Mouse (Mus musculus) heart, postnatal 10 days (tissue): ENCODE results near the gene Srsf10. TPM values are rescaled to one million over a fixed set of nuclear protein-coding genes. Genes with fewer than 3 reads are reported as not detected.
A peak's percentile ranks its signal among the peaks of the same experiment; 100 is the strongest.

Source experiments
- DNase-seq, 2 experiments: peaks; one replicate each; pipeline ENCODE4 v3.0.0; 2021
- intact Hi-C: fragments of 180-260 bp; cut with DNase I; formaldehyde crosslinking; loops from one replicate; pipeline ENCODE4 v1.15.1; 2025
- total RNA-seq, 2 experiments: library from RNA; stranded (reverse); gene quantifications; 2 replicates each; pipeline ENCODE4 v1.2.3; 2021

The Srsf10 gene
- total RNA-seq, 2 experiments from 2014 or later = 61.2 to 64.1 TPM

DNA sequence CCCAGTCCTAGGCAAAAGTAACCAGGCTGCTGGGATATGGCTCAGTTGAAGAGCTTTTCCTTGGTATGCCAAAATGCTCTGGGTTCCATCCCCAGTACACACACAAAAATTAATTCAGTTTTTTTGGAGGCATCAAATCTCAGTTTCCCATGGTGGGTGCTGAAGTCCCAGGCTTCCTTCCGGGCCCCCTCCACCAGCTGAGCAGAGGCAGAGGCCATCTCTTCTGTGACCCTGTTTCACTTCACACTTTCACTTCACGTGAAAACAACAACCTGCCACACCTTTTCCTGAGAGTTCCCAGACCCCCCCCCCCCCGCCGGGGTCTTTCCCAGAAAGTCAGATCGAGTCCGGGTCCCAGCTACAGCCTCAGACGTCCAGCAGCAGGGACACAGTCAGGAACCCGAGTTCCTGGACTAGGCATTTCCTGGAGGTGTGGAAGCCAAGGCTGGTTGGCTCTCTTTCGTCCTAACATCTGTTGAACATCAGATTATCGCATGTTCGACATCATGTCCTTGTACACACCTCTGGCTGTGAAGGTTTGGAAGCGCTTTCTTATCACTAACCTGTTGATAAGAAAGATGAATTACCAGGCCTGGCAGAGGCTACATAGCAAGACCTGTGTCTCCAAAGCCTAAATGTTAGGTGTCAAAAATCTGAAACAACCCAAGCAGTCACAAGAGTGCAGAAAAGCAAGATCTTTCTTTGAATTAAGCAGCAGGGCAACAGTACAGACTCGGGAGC lies 53.9 kb downstream of the Srsf10 start:
- DNase-seq = no peak
- intact Hi-C loops = no loop called here

DNA sequence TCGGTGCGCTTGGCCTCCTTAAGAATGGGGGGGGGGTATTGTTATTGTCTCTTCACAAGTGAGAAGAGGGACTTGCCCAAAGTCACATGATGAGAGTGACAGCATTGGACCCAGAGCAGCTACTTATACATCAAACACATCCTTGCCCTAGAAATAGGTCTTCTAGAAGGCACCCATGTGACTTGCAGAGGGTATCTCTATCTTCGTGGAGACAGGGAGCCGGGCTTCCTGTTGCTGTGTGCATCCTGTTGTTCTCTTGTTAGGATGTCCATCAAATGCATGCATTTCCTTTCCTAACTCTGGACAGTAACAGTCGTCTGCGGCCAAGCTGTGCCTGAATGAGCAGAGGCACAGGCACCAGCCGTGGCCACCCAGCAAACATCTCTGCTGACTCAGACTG lies 56.0 kb downstream of the Srsf10 start:
- DNase-seq = no peak

GRCm38 (mm10) chr4:135912164-135912563 lies 56.6 kb downstream of the Srsf10 start:
- intact Hi-C loops = no loop called here
- no peak for DNase-seq

More for the DNA sequence above, 56.0 kb downstream of the Srsf10 start:
- intact Hi-C loops = no loop called here

- DNase-seq = no peak
- intact Hi-C loops = no loop called here
Measured at GRCm38 (mm10) chr4:135912835-135913234, 57.3 kb downstream of the Srsf10 start.

- intact Hi-C loops = no loop called here
- DNase-seq = no peak
Measured at GRCm38 (mm10) chr4:135913433-135913832, 57.9 kb downstream of the Srsf10 start.

- intact Hi-C loops = no loop called here
- DNase-seq = peak in 1 of 2 experiments; percentile 17
Measured at GRCm38 (mm10) chr4:135918635-135919279, 63.2 kb downstream of the Srsf10 start.

- intact Hi-C loops = no loop called here
- DNase-seq = no peak
Measured at GRCm38 (mm10) chr4:135919280-135919639, 63.7 kb downstream of the Srsf10 start.

Other genes with a start within 250 kb of the Srsf10 start
- gene Ifnlr1, start 169.5 kb upstream of the Srsf10 start, total RNA-seq = 1 to 10 TPM; 3.4 to 4.1 TPM
- gene Il22ra1, start 127.6 kb upstream of the Srsf10 start, total RNA-seq = under 1 TPM; 0.22 to 0.64 TPM
- gene Myom3, start 96.0 kb upstream of the Srsf10 start, total RNA-seq = under 1 TPM; 0.77 to 0.84 TPM
- gene Pnrc2, start 18.1 kb downstream of the Srsf10 start, total RNA-seq = 100 to 1,000 TPM in 1 of 2 experiments, 10 to 100 TPM in 1; 99.4 to 105 TPM
- gene Cnr2, start 39.6 kb downstream of the Srsf10 start, total RNA-seq = under 1 TPM; 0.77 to 0.94 TPM
- gene Fuca1, start 65.0 kb downstream of the Srsf10 start, total RNA-seq = 10 to 100 TPM; 43.2 to 44.5 TPM
- gene Hmgcl, start 90.7 kb downstream of the Srsf10 start, total RNA-seq = 10 to 100 TPM; 66.3 to 67.5 TPM
- gene Gale, start 108.0 kb downstream of the Srsf10 start, total RNA-seq = 1 to 10 TPM; 5.2 to 5.7 TPM
- 10 to 100 TPM; 42.6 to 47.8 TPM for gene Lypla2, start 116.9 kb downstream of the Srsf10 start, total RNA-seq
- 10 to 100 TPM; 20.7 to 21.3 TPM for gene Pithd1, start 131.5 kb downstream of the Srsf10 start, total RNA-seq
- 10 to 100 TPM; 34.8 to 36.0 TPM for gene Eloa, start 166.0 kb downstream of the Srsf10 start, total RNA-seq
- 100 to 1,000 TPM; 318 to 346 TPM for gene Rpl11, start 197.7 kb downstream of the Srsf10 start, total RNA-seq